Comparison of ENCODE assay signal across 9 mouse cellular contexts in the genomic region with DNA sequence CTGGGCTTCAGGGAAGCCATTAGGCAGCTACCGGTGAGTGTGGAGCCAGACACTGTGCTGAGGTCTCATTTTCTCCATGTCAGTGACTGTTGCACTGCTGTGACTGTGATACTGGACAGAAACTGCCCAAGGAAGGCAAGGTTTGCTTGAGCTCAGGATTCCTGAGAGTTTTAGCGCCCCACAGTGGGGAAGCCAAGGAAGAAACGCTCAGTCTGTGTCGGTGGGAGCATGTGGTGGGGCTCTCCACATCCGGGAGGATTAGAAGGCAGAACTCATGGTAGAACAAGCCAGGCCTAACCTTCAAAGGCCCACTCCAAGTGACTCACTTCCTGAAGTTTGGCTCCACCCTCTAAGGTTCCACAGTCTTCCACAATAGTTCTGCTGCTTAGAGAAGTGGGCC. TPM values are rescaled to one million over a fixed set of nuclear protein-coding genes. Genes with fewer than 3 reads are reported as not detected.
A peak's percentile ranks its signal among the peaks of the same experiment; 100 is the strongest.
DNase-seq lines count a peak whose midpoint lies in the region; ATAC-seq and TF ChIP-seq lines count a peak whose summit lies in the region.
"Had no signal": no experiment of that assay in that cellular context is flagged by ENCODE, and none has a peak within 500 bp of the region (broad histone marks: within the 10 kb centered on the region; RNA-seq: fewer than 3 reads in every experiment).

No protein-coding gene starts in this region.

- H3K4me2 ChIP-seq in heart, embryonic 11.5 days, result no peak overlapping the region
- no peak overlapping the region for H3K4me2 ChIP-seq in forebrain, embryonic 11.5 days (ENCODE audit: low read depth, low read length, severe bottlenecking)
- H3K4me2 ChIP-seq in kidney, postnatal 0 days (ENCODE audit: low read length), result no peak overlapping the region
- H3K4me2 ChIP-seq: heart, embryonic 13.5 days had no signal

- H3K9me3 ChIP-seq in heart, embryonic 11.5 days (replicated peaks; ENCODE audit: control insufficient read depth, low read length), result no peaks in the 10 kb centered on the region
- no peaks in the 10 kb centered on the region for H3K9me3 ChIP-seq in forebrain, embryonic 11.5 days (ENCODE audit: control insufficient read depth, low read length)
- no peaks in the 10 kb centered on the region for H3K9me3 ChIP-seq in kidney, postnatal 0 days (replicated peaks; ENCODE audit: low read length)
- H3K9me3 ChIP-seq: heart, embryonic 13.5 days had no signal

- no peak for TF ChIP-seq POLR2A in bone marrow, adult 2 months (IDR thresholded peaks at IDR 0.05; ENCODE audit: borderline replicate concordance, control insufficient read depth, low read depth, low read length)

- peak; percentile 65 for TF ChIP-seq CTCF in bone marrow, adult 2 months (IDR thresholded peaks at IDR 0.05; ENCODE audit: control insufficient read depth, insufficient read depth, low read length)
- peak; percentile 73 for TF ChIP-seq CTCF in kidney, postnatal 0 days (IDR thresholded peaks at IDR 0.05; ENCODE audit: low read depth)

- 27% methylated on average over 5 of the region's 5 CpGs for WGBS in heart, embryonic 11.5 days (ENCODE audit: insufficient replicate concordance)
- WGBS in bone marrow, adult 2 months, result 44% methylated on average over 5 of the region's 5 CpGs
- 37% methylated on average over 5 of the region's 5 CpGs for WGBS in forebrain, embryonic 11.5 days
- WGBS in kidney, postnatal 0 days, result 31% methylated on average over 5 of the region's 5 CpGs

- H3K4me1 ChIP-seq in heart, embryonic 11.5 days (ENCODE audit: control insufficient read depth, insufficient read depth, low read length), result no peaks in the 10 kb centered on the region
- no peaks in the 10 kb centered on the region; the same call in 1 of the 2 replicates for H3K4me1 ChIP-seq in bone marrow, adult 2 months (ENCODE audit: control insufficient read depth, insufficient read depth, low read length)
- no peaks in the 10 kb centered on the region for H3K4me1 ChIP-seq in forebrain, embryonic 11.5 days (replicated peaks; ENCODE audit: control insufficient read depth, insufficient read depth, low read length)
- H3K4me1 ChIP-seq in kidney, postnatal 0 days (replicated peaks; ENCODE audit: insufficient read depth, low read length), result no peaks in the 10 kb centered on the region
- H3K4me1 ChIP-seq: heart, embryonic 13.5 days had no signal

- no peak for ATAC-seq in heart, embryonic 11.5 days (replicated peaks; ENCODE audit: insufficient number of reproducible peaks, low FRiP score, low TSS enrichment)
- no peak for ATAC-seq in forebrain, embryonic 11.5 days (replicated peaks; ENCODE audit: low FRiP score)
- ATAC-seq in kidney, postnatal 0 days (replicated peaks; ENCODE audit: low FRiP score, low read depth), result no peak; the same call in 1 of the 2 replicates
- peak; percentile 61 for ATAC-seq in megakaryocyte progenitor cell, adult 5-6 weeks (replicated peaks; ENCODE audit: poor library complexity)

- H3K36me3 ChIP-seq in heart, embryonic 11.5 days (ENCODE audit: control insufficient read depth, insufficient read depth, low read length), result no peaks in the 10 kb centered on the region
- no peaks in the 10 kb centered on the region for H3K36me3 ChIP-seq in forebrain, embryonic 11.5 days (ENCODE audit: control insufficient read depth, insufficient read depth, low read length)
- H3K36me3 ChIP-seq in kidney, postnatal 0 days (ENCODE audit: insufficient read depth, low read length), result no peaks in the 10 kb centered on the region
- H3K36me3 ChIP-seq: heart, embryonic 13.5 days had no signal

- H3K4me3 ChIP-seq in heart, embryonic 11.5 days (ENCODE audit: low read depth, low read length), result no peak overlapping the region
- H3K4me3 ChIP-seq in bone marrow, adult 2 months (replicated peaks; ENCODE audit: control insufficient read depth, low read depth, low read length), result no peak overlapping the region
- H3K4me3 ChIP-seq in forebrain, embryonic 11.5 days (ENCODE audit: low read depth, low read length), result no peak overlapping the region
- H3K4me3 ChIP-seq in kidney, postnatal 0 days (replicated peaks; ENCODE audit: low read depth, low read length), result no peak overlapping the region
- H3K4me3 ChIP-seq: heart, embryonic 13.5 days had no signal

- no peak overlapping the region for H3K9ac ChIP-seq in heart, embryonic 11.5 days (ENCODE audit: low read depth, low read length)
- no peak overlapping the region for H3K9ac ChIP-seq in forebrain, embryonic 11.5 days (ENCODE audit: low read length)
- no peak overlapping the region for H3K9ac ChIP-seq in kidney, postnatal 0 days (ENCODE audit: low read depth, low read length)
- H3K9ac ChIP-seq: heart, embryonic 13.5 days had no signal

- peak; percentile 32 to 54 for DNase-seq in heart, adult 18-20 months
- peak; percentile 69 for DNase-seq in 3T3-L1 (ENCODE audit: low read depth, low spot score)
- DNase-seq in forebrain, embryonic 11.5 days (ENCODE audit: low spot score), result peak; percentile 64
- DNase-seq in kidney, postnatal 0 days (ENCODE audit: low spot score), result peak; percentile 75
- DNase-seq in thymus, postnatal 14 days, result peak; percentile 23

- no peak overlapping the region for H3K27ac ChIP-seq in heart, embryonic 11.5 days (ENCODE audit: low read depth, low read length)
- H3K27ac ChIP-seq in bone marrow, adult 2 months (ENCODE audit: control insufficient read depth, insufficient read depth, low read depth, low read length, poor library complexity), result no peak overlapping the region
- no peak overlapping the region for H3K27ac ChIP-seq in forebrain, embryonic 11.5 days (ENCODE audit: low read depth, low read length)
- no peak overlapping the region for H3K27ac ChIP-seq in kidney, postnatal 0 days
- H3K27ac ChIP-seq: heart, embryonic 13.5 days had no signal

- no peaks in the 10 kb centered on the region; the same call in 1 of the 2 replicates for H3K27me3 ChIP-seq in heart, embryonic 11.5 days (ENCODE audit: control insufficient read depth, insufficient read depth, low read length)
- H3K27me3 ChIP-seq in forebrain, embryonic 11.5 days (ENCODE audit: control insufficient read depth, insufficient read depth, low read length), result no peaks in the 10 kb centered on the region; the same call in 1 of the 2 replicates
- no peaks in the 10 kb centered on the region for H3K27me3 ChIP-seq in kidney, postnatal 0 days (ENCODE audit: insufficient read depth, low read length)
- H3K27me3 ChIP-seq: heart, embryonic 13.5 days had no signal

RNA-seq across cellular contexts. Expression of a gene that starts 55.6 kb away (rescaled TPM):
- total RNA-seq in heart, adult 18-20 months (2021), result 10 to 100 TPM; 14.8 to 19.5 TPM
- 45.5 and 50.0 TPM in 2 replicates for polyA plus RNA-seq in heart, embryonic 11.5 days (2014; fragmentation: Nextera tagmentation; extraction: Ambion mirVana)
- polyA plus RNA-seq in bone marrow, adult 2 months (2011; ENCODE audit: insufficient read depth, insufficient read length, low replicate concordance, missing spikeins), result 4.2 and 6.5 TPM in 2 replicates
- 74.4 and 80.7 TPM in 2 replicates for polyA plus RNA-seq in forebrain, embryonic 11.5 days (2014; fragmentation: Nextera tagmentation; extraction: Ambion mirVana)
- polyA plus RNA-seq in kidney, postnatal 0 days (2015; fragmentation: Nextera tagmentation; extraction: Ambion mirVana), result 36.0 and 40.8 TPM in 2 replicates
- 31.1 and 31.4 TPM in 2 replicates for total RNA-seq in megakaryocyte progenitor cell, adult 5-6 weeks (2015)
- 26.5 and 26.8 TPM in 2 replicates for total RNA-seq in megakaryocyte progenitor cell, adult 5-6 weeks (2017)

Comparison
In these comparisons a context has a peak if more than half of its experiments do, and no peak if none do; other contexts are left out.
1. DNase-seq: peak in every context shown above with its lines; median percentile 75 in kidney, postnatal 0 days; 69 in 3T3-L1; 64 in forebrain, embryonic 11.5 days; 43 in heart, adult 18-20 months; 23 in thymus, postnatal 14 days.